Mouse (Mus musculus): ENCODE measurements around the gene Slc31a1. TPM values are rescaled to one million over a fixed set of nuclear protein-coding genes. Genes with fewer than 3 reads are reported as not detected.

Gene Slc31a1
- polyA plus RNA-seq, 1 experiment from 2014 or later: 44.7 TPM

- H3K4me1 ChIP-seq (ENCODE audit: control insufficient read depth, insufficient read depth, low read length): no peaks in the 10 kb centered on the region
- WGBS: 81% methylated on average over 7 of the region's 7 CpGs
- H3K4me3 ChIP-seq (ENCODE audit: low read depth, low read length): no peak overlapping the region
- H3K27me3 ChIP-seq (ENCODE audit: control insufficient read depth, insufficient read depth, low read length): no peaks in the 10 kb centered on the region
- no peak overlapping the region for H3K9ac ChIP-seq (ENCODE audit: low read length)
- no peak for ATAC-seq (ENCODE audit: insufficient number of reproducible peaks, low FRiP score, low TSS enrichment, low read depth)
- H3K36me3 ChIP-seq (ENCODE audit: control insufficient read depth, insufficient read depth, low read length): no peaks in the 10 kb centered on the region
- no peak for DNase-seq (ENCODE audit: low spot score)
- H3K4me2 ChIP-seq (ENCODE audit: low read depth, severe bottlenecking): no peak overlapping the region
- H3K9me3 ChIP-seq (ENCODE audit: control insufficient read depth, low read length): no peaks in the 10 kb centered on the region
- no peak overlapping the region for H3K27ac ChIP-seq (replicated peaks; ENCODE audit: low read depth, low read length)
These were observed 23.2 kb downstream of the Slc31a1 start for GRCm38 (mm10) chr4:62383752-62384151.

DNA sequence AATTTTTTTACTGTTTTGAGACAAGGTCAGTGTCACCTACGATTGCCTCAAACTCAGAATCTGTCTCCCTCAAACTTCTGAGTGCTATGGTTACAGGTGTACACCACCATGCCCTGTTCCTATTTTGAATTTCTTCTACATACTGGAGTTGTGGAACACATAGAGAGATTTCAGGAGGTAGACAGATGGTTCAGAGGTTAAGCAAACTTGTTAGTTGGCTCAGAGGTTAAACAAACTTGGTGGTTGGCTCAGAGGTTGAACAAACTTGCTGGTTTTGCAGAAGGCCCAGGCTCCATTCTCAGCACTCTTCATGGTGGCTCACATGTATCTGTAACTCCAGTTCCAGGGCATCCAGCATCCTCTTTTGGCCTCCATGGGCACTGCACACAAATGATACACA lies 23.6 kb downstream of the Slc31a1 start:
- H3K9ac ChIP-seq (ENCODE audit: low read length): no peak overlapping the region
- H3K27me3 ChIP-seq (ENCODE audit: control insufficient read depth, insufficient read depth, low read length): no peaks in the 10 kb centered on the region
- H3K9me3 ChIP-seq (ENCODE audit: control insufficient read depth, low read length): no peaks in the 10 kb centered on the region
- no peaks in the 10 kb centered on the region for H3K4me1 ChIP-seq (ENCODE audit: control insufficient read depth, insufficient read depth, low read length)
- no peak overlapping the region for H3K4me2 ChIP-seq (ENCODE audit: low read depth, severe bottlenecking)
- ATAC-seq (ENCODE audit: insufficient number of reproducible peaks, low FRiP score, low TSS enrichment, low read depth): no peak
- no peak overlapping the region for H3K4me3 ChIP-seq (ENCODE audit: low read depth, low read length)
- no peaks in the 10 kb centered on the region for H3K36me3 ChIP-seq (ENCODE audit: control insufficient read depth, insufficient read depth, low read length)
- H3K27ac ChIP-seq (replicated peaks; ENCODE audit: low read depth, low read length): no peak overlapping the region
- no peak for DNase-seq (ENCODE audit: low spot score)
- WGBS: 88% methylated on average over 1 of the region's 1 CpGs

DNA sequence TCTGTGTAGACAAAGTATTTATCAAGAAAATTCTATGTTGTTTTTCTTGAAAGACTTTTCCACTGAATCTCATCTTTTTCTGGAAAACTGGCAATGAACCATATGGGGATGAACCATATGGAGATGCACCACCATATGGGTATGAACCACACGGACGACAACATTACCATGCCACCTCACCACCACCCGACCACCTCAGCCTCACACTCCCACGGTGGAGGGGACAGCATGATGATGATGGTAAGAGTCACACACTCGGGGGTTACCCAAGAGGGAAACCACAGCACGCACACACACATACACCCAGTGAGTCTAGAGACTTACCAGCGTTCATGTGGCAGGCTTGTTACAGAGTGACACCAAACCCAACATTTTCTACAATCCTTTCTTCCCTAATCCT lies 24.9 kb downstream of the Slc31a1 start:
- peaks cover under 1% of the 10 kb centered on the region; the same call in 1 of the 2 replicates for H3K36me3 ChIP-seq (ENCODE audit: control insufficient read depth, insufficient read depth, low read length)
- 91% methylated on average over 7 of the region's 7 CpGs for WGBS
- no peak overlapping the region for H3K9ac ChIP-seq (ENCODE audit: low read length)
- H3K27me3 ChIP-seq (ENCODE audit: control insufficient read depth, insufficient read depth, low read length): no peaks in the 10 kb centered on the region
- no peaks in the 10 kb centered on the region for H3K9me3 ChIP-seq (ENCODE audit: control insufficient read depth, low read length)
- no peak overlapping the region for H3K4me2 ChIP-seq (ENCODE audit: low read depth, severe bottlenecking)
- H3K27ac ChIP-seq (replicated peaks; ENCODE audit: low read depth, low read length): no peak overlapping the region
- ATAC-seq (ENCODE audit: insufficient number of reproducible peaks, low FRiP score, low TSS enrichment, low read depth): no peak
- no peak for DNase-seq (ENCODE audit: low spot score)
- H3K4me1 ChIP-seq (ENCODE audit: control insufficient read depth, insufficient read depth, low read length): no peaks in the 10 kb centered on the region
- H3K4me3 ChIP-seq (ENCODE audit: low read depth, low read length): no peak overlapping the region

DNA sequence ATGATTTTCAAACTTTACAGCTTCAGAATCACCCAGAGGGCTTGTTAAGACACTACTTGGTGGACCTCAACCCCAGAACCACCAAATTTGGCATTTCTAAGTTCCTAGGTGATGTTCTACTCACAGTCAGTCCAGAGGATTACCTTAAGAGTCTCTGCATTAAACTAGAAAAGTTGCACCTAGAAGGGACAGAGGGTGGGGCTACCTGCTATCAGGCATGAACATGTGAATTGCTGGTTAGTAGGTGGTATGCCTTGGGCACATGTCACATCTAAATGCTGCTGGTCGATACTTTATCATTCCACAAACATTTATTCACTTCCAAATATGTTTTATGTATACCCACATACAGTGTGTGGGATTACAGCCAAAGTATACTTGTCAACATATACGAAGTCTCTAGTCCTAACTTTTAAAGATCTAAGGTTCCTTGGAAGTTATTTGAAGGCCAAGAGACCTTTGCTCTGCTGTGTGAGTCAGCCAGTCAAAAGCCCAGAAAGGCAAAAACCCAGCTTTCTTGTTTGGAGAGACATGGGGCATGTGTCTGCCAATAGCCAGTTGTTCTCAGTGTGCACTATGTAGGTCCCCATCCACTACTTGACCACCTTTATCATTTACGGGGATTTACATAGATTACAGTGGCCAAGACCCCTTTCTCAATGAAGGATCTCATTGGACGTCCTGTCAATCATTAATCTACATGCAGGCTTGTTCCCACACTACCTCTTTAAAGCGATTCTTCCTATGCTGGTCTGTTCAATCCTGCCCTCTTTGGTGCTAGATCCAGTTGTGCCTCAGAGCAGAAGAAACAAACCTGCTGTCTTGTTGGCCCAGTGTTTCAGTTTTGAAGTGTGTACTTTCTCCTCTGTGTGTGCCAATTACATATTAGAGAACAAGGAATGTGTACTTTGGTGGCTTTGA lies 29.3 kb downstream of the Slc31a1 start:
- 86% methylated on average over 5 of the region's 5 CpGs for WGBS
- Histone ChIP-seq H3K9me3 (ENCODE audit: control insufficient read depth, low read length) (no peaks in the 10 kb centered on the region), H3K9ac (ENCODE audit: low read length) (no peak overlapping the region), H3K27me3 (ENCODE audit: control insufficient read depth, insufficient read depth, low read length) (no peaks in the 10 kb centered on the region), H3K4me2 (ENCODE audit: low read depth, severe bottlenecking) (no peak overlapping the region), H3K4me3 (ENCODE audit: low read depth, low read length) (no peak overlapping the region), H3K27ac (replicated peaks; ENCODE audit: low read depth, low read length) (no peak overlapping the region), H3K4me1 (ENCODE audit: control insufficient read depth, insufficient read depth, low read length) (no peaks in the 10 kb centered on the region), H3K36me3 (ENCODE audit: control insufficient read depth, insufficient read depth, low read length) (peaks cover 8% of the 10 kb centered on the region; the same call in 1 of the 2 replicates)
- DNase-seq (ENCODE audit: low spot score) (no peak), ATAC-seq (ENCODE audit: insufficient number of reproducible peaks, low FRiP score, low TSS enrichment, low read depth) (no peak)

- peaks cover 13% of the 10 kb centered on the region for H3K36me3 ChIP-seq (ENCODE audit: control insufficient read depth, insufficient read depth, low read length)
- 86% methylated on average over 7 of the region's 7 CpGs for WGBS
- no peak for ATAC-seq (ENCODE audit: insufficient number of reproducible peaks, low FRiP score, low TSS enrichment, low read depth)
These were observed 31.4 kb downstream of the Slc31a1 start for GRCm38 (mm10) chr4:62391892-62392291.

GRCm38 (mm10) chr4:62393459-62393858 lies 32.9 kb downstream of the Slc31a1 start:
- ATAC-seq (ENCODE audit: insufficient number of reproducible peaks, low FRiP score, low TSS enrichment, low read depth) (no peak), DNase-seq (ENCODE audit: low spot score) (no peak)
- WGBS: 71% methylated on average over 6 of the region's 6 CpGs

More at GRCm38 (mm10) chr4:62391892-62392291, 31.4 kb downstream of the Slc31a1 start:
- no peak for DNase-seq (ENCODE audit: low spot score)
- Histone ChIP-seq H3K9me3 (ENCODE audit: control insufficient read depth, low read length) (no peaks in the 10 kb centered on the region), H3K27ac (replicated peaks; ENCODE audit: low read depth, low read length) (no peak overlapping the region), H3K9ac (ENCODE audit: low read length) (no peak overlapping the region), H3K4me1 (ENCODE audit: control insufficient read depth, insufficient read depth, low read length) (no peaks in the 10 kb centered on the region), H3K27me3 (ENCODE audit: control insufficient read depth, insufficient read depth, low read length) (no peaks in the 10 kb centered on the region), H3K4me3 (ENCODE audit: low read depth, low read length) (no peak overlapping the region), H3K4me2 (ENCODE audit: low read depth, severe bottlenecking) (no peak overlapping the region)

GRCm38 (mm10) chr4:62395806-62396205 lies 35.3 kb downstream of the Slc31a1 start:
- no peaks in the 10 kb centered on the region for H3K9me3 ChIP-seq (ENCODE audit: control insufficient read depth, low read length)
- no peak overlapping the region for H3K9ac ChIP-seq (ENCODE audit: low read length)
- no peak overlapping the region for H3K4me2 ChIP-seq (ENCODE audit: low read depth, severe bottlenecking)
- no peaks in the 10 kb centered on the region for H3K4me1 ChIP-seq (ENCODE audit: control insufficient read depth, insufficient read depth, low read length)
- H3K27ac ChIP-seq (replicated peaks; ENCODE audit: low read depth, low read length): no peak overlapping the region
- 93% methylated on average over 1 of the region's 1 CpGs for WGBS
- DNase-seq (ENCODE audit: low spot score) (no peak), ATAC-seq (ENCODE audit: insufficient number of reproducible peaks, low FRiP score, low TSS enrichment, low read depth) (no peak)
- peaks cover 34% of the 10 kb centered on the region for H3K36me3 ChIP-seq (ENCODE audit: control insufficient read depth, insufficient read depth, low read length)
- H3K27me3 ChIP-seq (ENCODE audit: control insufficient read depth, insufficient read depth, low read length): no peaks in the 10 kb centered on the region
- no peak overlapping the region for H3K4me3 ChIP-seq (ENCODE audit: low read depth, low read length)

More at GRCm38 (mm10) chr4:62393459-62393858, 32.9 kb downstream of the Slc31a1 start:
- H3K4me1 ChIP-seq (ENCODE audit: control insufficient read depth, insufficient read depth, low read length): no peaks in the 10 kb centered on the region
- no peak overlapping the region for H3K9ac ChIP-seq (ENCODE audit: low read length)
- peaks cover 20% of the 10 kb centered on the region for H3K36me3 ChIP-seq (ENCODE audit: control insufficient read depth, insufficient read depth, low read length)
- H3K4me2 ChIP-seq (ENCODE audit: low read depth, severe bottlenecking): no peak overlapping the region
- H3K9me3 ChIP-seq (ENCODE audit: control insufficient read depth, low read length): no peaks in the 10 kb centered on the region
- H3K27ac ChIP-seq (replicated peaks; ENCODE audit: low read depth, low read length): no peak overlapping the region
- H3K27me3 ChIP-seq (ENCODE audit: control insufficient read depth, insufficient read depth, low read length): no peaks in the 10 kb centered on the region
- H3K4me3 ChIP-seq (ENCODE audit: low read depth, low read length): no peak overlapping the region

DNA sequence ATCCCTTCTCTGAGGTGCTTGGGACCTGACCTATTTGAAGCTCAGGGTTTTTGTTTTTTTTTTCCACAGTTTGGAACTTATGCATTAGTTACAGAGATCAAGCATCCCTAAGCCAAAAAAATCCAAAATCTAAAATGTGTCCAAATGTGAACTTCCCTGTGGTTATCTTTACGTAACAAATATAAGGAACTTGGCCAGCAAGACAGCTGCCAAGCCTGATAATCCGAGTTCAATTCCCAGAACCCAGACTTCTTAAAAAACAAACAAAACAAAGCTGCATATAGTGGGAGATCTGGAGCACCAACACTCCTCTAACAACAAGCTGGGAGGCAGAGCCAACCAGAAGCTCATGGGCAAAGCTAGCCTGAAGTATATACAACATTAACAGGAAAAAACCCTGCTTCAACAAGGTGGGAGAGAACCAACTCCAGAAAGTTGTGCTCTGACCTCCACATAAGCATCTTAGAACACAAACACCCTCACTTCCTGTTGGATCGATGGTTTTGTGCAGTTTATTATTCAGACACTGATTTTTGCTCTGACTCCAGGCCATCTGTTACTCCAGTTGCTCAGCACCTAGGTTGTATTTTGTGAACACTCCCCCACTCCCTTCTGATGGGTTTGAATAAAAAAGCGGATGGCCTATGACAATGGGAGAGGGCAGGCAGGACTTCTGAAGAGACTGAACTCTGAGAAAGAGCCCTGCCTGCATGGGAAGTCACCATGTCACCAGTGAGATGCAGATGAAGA lies 37.3 kb downstream of the Slc31a1 start:
- peaks cover 44% of the 10 kb centered on the region for H3K36me3 ChIP-seq (ENCODE audit: control insufficient read depth, insufficient read depth, low read length)
- 91% methylated on average over 4 of the region's 4 CpGs for WGBS

More for the DNA sequence above, 37.3 kb downstream of the Slc31a1 start:
- no peak for DNase-seq (ENCODE audit: low spot score)
- Histone ChIP-seq H3K4me2 (ENCODE audit: low read depth, severe bottlenecking) (no peak overlapping the region), H3K4me1 (ENCODE audit: control insufficient read depth, insufficient read depth, low read length) (no peaks in the 10 kb centered on the region), H3K4me3 (ENCODE audit: low read depth, low read length) (no peak overlapping the region), H3K27ac (replicated peaks; ENCODE audit: low read depth, low read length) (no peak overlapping the region), H3K27me3 (ENCODE audit: control insufficient read depth, insufficient read depth, low read length) (no peaks in the 10 kb centered on the region), H3K9me3 (ENCODE audit: control insufficient read depth, low read length) (no peaks in the 10 kb centered on the region), H3K9ac (ENCODE audit: low read length) (no peak overlapping the region)
- no peak for ATAC-seq (ENCODE audit: insufficient number of reproducible peaks, low FRiP score, low TSS enrichment, low read depth)

Data from limb, embryonic 11.5 days (tissue).